Mouse (Mus musculus) erythroblast, embryonic 14.5 days (primary cell): Measurements from ENCODE around the gene Fezf2. TPM values are rescaled to one million over a fixed set of nuclear protein-coding genes. Genes with fewer than 3 reads are reported as not detected.

ENCODE experiments used
- H3K27me3 ChIP-seq: 2 replicates; pipeline ENCODE4 v1.6.1; 2012; ENCODE audit warnings: inconsistent platforms; ENCODE audit not compliant: control insufficient read depth
- H3K36me3 ChIP-seq: 2 replicates; pipeline ENCODE4 v1.6.1; 2012; ENCODE audit warnings: mild to moderate bottlenecking, inconsistent platforms; ENCODE audit not compliant: control insufficient read depth
- H3K4me1 ChIP-seq: 2 replicates; pipeline ENCODE4 v1.6.1; 2012; ENCODE audit warnings: inconsistent platforms; ENCODE audit not compliant: control insufficient read depth
- H3K4me3 ChIP-seq: replicated peaks from 2 replicates; pipeline ENCODE3; 2012; ENCODE audit warnings: moderate library complexity, mild to moderate bottlenecking, inconsistent platforms
- H3K9me3 ChIP-seq: 2 replicates; pipeline ENCODE4 v1.6.1; 2012; ENCODE audit warnings: low read length, inconsistent platforms, mixed read lengths; ENCODE audit not compliant: control insufficient read depth
- GATA1 ChIP-seq: IDR thresholded peaks from 2 replicates; pipeline ENCODE4 v1.6.1; 2012; ENCODE audit warnings: low read length, inconsistent platforms, mixed read lengths
- TAL1 ChIP-seq: IDR thresholded peaks from 3 replicates; pipeline ENCODE4 v1.6.1; 2012; ENCODE audit warnings: low read length, inconsistent platforms, mixed read lengths
- polyA plus RNA-seq: library from polyadenylated mRNA; stranded (reverse); fragments of >175 nt; gene quantifications from 2 replicates; pipeline ENCODE4 v1.2.3, GENCODE M21; 2012

Gene Fezf2
- polyA plus RNA-seq, 1 experiment: not detected

- TF ChIP-seq GATA1 (no peak), TAL1 (no peak)
- Histone ChIP-seq H3K36me3 (no peaks in the 10 kb centered on the region), H3K4me3 (no peak overlapping the region), H3K9me3 (no peaks in the 10 kb centered on the region), H3K27me3 (peaks cover 76% of the 10 kb centered on the region), H3K4me1 (no peaks in the 10 kb centered on the region)
Measured at GRCm38 (mm10) chr14:12337998-12338809, 9.8 kb downstream of the Fezf2 start.

GRCm38 (mm10) chr14:12337421-12337997, 10.5 kb downstream of the Fezf2 start:
- H3K27me3 ChIP-seq: peaks cover 69% of the 10 kb centered on the region
- TF ChIP-seq GATA1: no peak
- no peak for TF ChIP-seq TAL1

DNA sequence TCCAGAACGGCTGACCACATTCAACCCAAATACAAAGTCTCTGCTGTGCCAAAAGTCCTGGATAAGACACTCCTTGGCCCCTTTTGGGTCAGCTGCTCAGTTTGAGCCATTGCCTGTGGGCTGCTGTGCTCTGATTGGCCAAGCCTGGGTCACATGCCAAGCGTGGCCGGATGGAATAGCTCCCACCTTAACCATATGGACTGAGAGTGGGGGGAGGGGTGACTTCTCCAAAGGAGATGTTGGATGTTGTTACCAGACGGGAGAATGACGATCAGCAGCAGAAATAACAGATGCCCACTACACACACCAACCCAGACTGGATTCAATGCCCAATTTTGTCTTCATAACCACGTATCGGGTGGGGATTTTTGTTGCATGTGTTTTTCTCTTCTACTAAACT, 13.1 kb downstream of the Fezf2 start:
- H3K4me1 ChIP-seq: no peaks in the 10 kb centered on the region
- no peaks in the 10 kb centered on the region for H3K36me3 ChIP-seq
- peaks cover 43% of the 10 kb centered on the region for H3K27me3 ChIP-seq
- TF ChIP-seq GATA1 (no peak), TAL1 (no peak)
- no peaks in the 10 kb centered on the region for H3K9me3 ChIP-seq
- no peak overlapping the region for H3K4me3 ChIP-seq

More at GRCm38 (mm10) chr14:12337421-12337997, 10.5 kb downstream of the Fezf2 start:
- Histone ChIP-seq H3K9me3 (no peaks in the 10 kb centered on the region), H3K4me1 (no peaks in the 10 kb centered on the region), H3K4me3 (no peak overlapping the region), H3K36me3 (no peaks in the 10 kb centered on the region)

DNA sequence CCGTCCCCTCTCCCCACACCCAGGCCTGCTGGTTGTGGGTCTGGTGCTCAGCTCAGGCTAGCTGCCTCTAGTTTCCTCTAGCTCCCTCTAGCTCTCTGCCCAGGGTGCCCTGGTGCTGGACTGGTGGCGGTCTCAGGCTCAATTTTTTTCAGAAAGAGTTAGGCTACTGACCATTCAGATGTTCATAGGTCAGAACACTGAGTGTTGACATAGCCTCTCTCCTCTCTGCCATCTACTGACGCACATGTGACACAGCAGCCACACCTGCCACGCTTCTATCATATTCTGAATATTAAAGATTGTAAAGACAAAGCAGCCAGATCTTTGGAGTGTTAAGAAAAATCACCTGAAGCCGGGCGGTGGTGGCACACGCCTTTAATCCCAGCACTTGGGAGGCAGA, 14.4 kb downstream of the Fezf2 start:
- H3K9me3 ChIP-seq: no peaks in the 10 kb centered on the region
- no peaks in the 10 kb centered on the region for H3K4me1 ChIP-seq
- no peak for TF ChIP-seq GATA1
- no peak for TF ChIP-seq TAL1
- H3K36me3 ChIP-seq: no peaks in the 10 kb centered on the region
- H3K4me3 ChIP-seq: no peak overlapping the region
- peaks cover 30% of the 10 kb centered on the region for H3K27me3 ChIP-seq

DNA sequence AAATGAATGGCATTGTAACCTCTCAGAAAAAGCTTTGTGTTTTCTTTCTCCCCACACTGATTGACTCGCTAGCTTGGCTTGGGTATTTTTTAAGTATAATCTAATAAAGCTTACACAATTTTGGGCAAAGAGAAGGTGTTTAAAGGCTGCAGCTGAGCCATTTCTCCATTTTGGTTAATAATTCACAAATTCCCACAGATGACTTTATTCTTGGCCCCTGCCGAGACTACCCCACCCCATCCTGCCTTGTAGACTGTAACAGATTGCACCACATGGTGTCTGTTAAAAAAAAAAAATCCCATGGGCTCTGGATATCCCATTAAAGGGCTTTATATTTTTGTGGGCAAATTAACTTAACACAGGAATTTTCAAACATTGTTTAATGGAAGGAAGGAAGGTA, 44.9 kb downstream of the Fezf2 start:
- TF ChIP-seq GATA1 (no peak), TAL1 (no peak)
- H3K36me3 ChIP-seq: peaks cover 17% of the 10 kb centered on the region
- H3K9me3 ChIP-seq: no peaks in the 10 kb centered on the region

DNA sequence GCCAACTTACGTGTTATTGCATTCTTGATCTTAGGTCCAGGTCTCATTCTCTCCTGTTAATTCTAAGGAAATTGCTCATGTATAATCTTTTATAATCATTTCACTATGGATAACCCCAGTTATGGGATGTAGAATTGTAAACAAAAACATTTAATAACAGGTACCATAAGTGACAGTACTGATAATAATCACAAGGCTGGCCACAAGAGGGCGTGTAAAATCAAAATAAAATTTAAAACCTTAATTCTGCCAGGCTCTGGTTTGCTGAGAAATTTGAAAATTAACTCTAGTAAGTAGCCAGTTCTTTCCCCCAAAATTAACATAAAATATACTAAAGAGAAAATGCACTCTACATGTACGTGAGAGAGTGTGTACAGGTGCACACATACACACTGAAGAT, 47.3 kb downstream of the Fezf2 start:
- no peaks in the 10 kb centered on the region for H3K9me3 ChIP-seq
- peaks cover 27% of the 10 kb centered on the region for H3K36me3 ChIP-seq
- H3K4me1 ChIP-seq: no peaks in the 10 kb centered on the region
- no peak overlapping the region for H3K4me3 ChIP-seq
- no peak for TF ChIP-seq TAL1
- no peak for TF ChIP-seq GATA1
- H3K27me3 ChIP-seq: no peaks in the 10 kb centered on the region

More for the DNA sequence above, 44.9 kb downstream of the Fezf2 start:
- Histone ChIP-seq H3K27me3 (no peaks in the 10 kb centered on the region), H3K4me3 (no peak overlapping the region), H3K4me1 (no peaks in the 10 kb centered on the region)

- Histone ChIP-seq H3K4me3 (no peak overlapping the region), H3K36me3 (peaks cover 29% of the 10 kb centered on the region), H3K27me3 (no peaks in the 10 kb centered on the region), H3K4me1 (no peaks in the 10 kb centered on the region), H3K9me3 (no peaks in the 10 kb centered on the region)
- TF ChIP-seq TAL1 (no peak), GATA1 (no peak)
Measured at GRCm38 (mm10) chr14:12300275-12300674, 47.7 kb downstream of the Fezf2 start.

GRCm38 (mm10) chr14:12299654-12300053, 48.3 kb downstream of the Fezf2 start:
- no peak overlapping the region for H3K4me3 ChIP-seq
- TF ChIP-seq GATA1 (no peak), TAL1 (no peak)
- H3K27me3 ChIP-seq: no peaks in the 10 kb centered on the region
- H3K4me1 ChIP-seq: no peaks in the 10 kb centered on the region
- no peaks in the 10 kb centered on the region for H3K9me3 ChIP-seq
- H3K36me3 ChIP-seq: peaks cover 29% of the 10 kb centered on the region

DNA sequence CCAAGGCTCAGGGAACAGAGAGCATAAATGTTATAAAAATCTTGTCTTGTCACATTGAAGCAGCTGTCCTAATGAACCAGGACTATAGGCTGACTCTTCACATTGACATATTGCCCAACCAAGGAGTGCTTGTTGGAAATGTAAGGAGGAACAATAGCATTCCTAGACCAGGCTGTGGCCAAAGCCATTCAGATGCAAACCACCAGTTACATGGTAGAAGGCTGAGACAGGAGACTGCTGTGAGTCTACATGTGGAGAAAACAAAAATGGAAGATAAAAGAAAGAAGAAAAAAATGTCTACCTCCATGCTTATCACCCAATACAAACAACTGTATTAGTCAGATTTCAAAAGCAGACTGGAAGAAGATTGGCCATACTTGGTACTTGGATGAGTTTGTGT, 48.8 kb downstream of the Fezf2 start:
- TF ChIP-seq GATA1 (no peak), TAL1 (no peak)
- Histone ChIP-seq H3K27me3 (no peaks in the 10 kb centered on the region), H3K36me3 (peaks cover 32% of the 10 kb centered on the region), H3K9me3 (no peaks in the 10 kb centered on the region), H3K4me3 (no peak overlapping the region), H3K4me1 (no peaks in the 10 kb centered on the region)
